Mouse (Mus musculus): ENCODE results near the gene Ttc7. TPM values are rescaled to one million over a fixed set of nuclear protein-coding genes. Genes with fewer than 3 reads are reported as not detected.

The Ttc7 gene
- total RNA-seq, 2 experiments from 2014 or later = 6.3 to 8.8 TPM

Other genes with a start within 250 kb of the Ttc7 start
- 100 to 1,000 TPM; 102 to 112 TPM for gene Socs5, start 175.2 kb upstream of the Ttc7 start, total RNA-seq (2021)
- 10 to 100 TPM; 60.7 to 62.7 TPM for gene Mcfd2, start 17.0 kb upstream of the Ttc7 start, total RNA-seq (2021)
- gene Stpg4, start 144.9 kb downstream of the Ttc7 start, total RNA-seq (2021) = not detected
- gene Calm2, start 164.0 kb downstream of the Ttc7 start, total RNA-seq (2021) = 1,000 to 10,000 TPM; 2,120 to 2,282 TPM

Measured in layer of hippocampus, postnatal 36 days (tissue).